Mouse (Mus musculus) left cerebral cortex, postnatal 10 days (tissue): ENCODE results near the gene Sox12. TPM values are rescaled to one million over a fixed set of nuclear protein-coding genes. Genes with fewer than 3 reads are reported as not detected.

Source experiments
- DNase-seq, 2 experiments: peaks; one replicate each; pipeline ENCODE4 v3.0.0; 2021 to 2022; ENCODE audit warnings: low spot score in 2 of 2, mixed read lengths in 1 of 2; ENCODE audit errors: extremely low spot score in 1 of 2
- intact Hi-C: fragments of 180-260 bp; cut with DNase I; formaldehyde crosslinking; loops from one replicate; pipeline ENCODE4 v1.15.1; 2025
- total RNA-seq, 2 experiments: library from RNA; stranded (reverse); gene quantifications; 2 replicates each; pipeline ENCODE4 v1.2.3; 2021

The Sox12 gene
- total RNA-seq, 2 experiments from 2014 or later, result 35.3 to 38.0 TPM

- intact Hi-C loops, result no loop called here
- peak; percentile 76 to 94 for DNase-seq
These were observed 13.1 kb upstream of the Sox12 start for GRCm38 (mm10) chr2:152410971-152411371.

- intact Hi-C loops, result no loop called here
- no peak for DNase-seq
These were observed 11.9 kb upstream of the Sox12 start for GRCm38 (mm10) chr2:152409781-152410180.

DNA sequence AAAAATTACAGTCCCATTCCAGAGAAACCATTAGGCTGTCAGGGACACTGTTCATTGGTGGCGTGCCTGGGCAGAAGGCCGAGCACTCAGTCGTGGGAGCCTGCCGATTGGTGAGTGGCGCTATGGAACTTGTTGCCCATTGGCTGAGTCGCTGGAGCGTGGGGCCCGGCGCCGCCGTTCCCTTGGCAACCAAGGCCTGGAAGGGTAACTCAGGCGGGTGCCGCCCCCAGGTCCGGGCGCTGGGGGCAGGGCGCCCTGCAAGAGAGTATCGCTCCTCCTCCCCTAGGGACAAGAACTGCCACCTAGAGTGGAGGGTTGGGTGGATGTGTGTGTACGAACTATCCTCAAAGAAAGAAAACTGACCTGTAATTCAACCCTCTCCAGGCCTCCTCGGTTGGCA, 8.3 kb upstream of the Sox12 start:
- peak; percentile 98 for DNase-seq
- intact Hi-C loops, result no loop called here

- no peak for DNase-seq
- intact Hi-C loops, result loop anchor here (10.0 kb wide), 1 partner anchor 146 kb away; the partner anchor contains the start of gene Defb29
These were observed 1.3 kb upstream of the Sox12 start for GRCm38 (mm10) chr2:152399122-152399542.

GRCm38 (mm10) chr2:152398691-152399090, 828 bp upstream of the Sox12 start:
- DNase-seq, result peak; percentile 89 to 96
- intact Hi-C loops, result loop anchor here (10.0 kb wide), 1 partner anchor 146 kb away; the partner anchor contains the start of gene Defb29

DNA sequence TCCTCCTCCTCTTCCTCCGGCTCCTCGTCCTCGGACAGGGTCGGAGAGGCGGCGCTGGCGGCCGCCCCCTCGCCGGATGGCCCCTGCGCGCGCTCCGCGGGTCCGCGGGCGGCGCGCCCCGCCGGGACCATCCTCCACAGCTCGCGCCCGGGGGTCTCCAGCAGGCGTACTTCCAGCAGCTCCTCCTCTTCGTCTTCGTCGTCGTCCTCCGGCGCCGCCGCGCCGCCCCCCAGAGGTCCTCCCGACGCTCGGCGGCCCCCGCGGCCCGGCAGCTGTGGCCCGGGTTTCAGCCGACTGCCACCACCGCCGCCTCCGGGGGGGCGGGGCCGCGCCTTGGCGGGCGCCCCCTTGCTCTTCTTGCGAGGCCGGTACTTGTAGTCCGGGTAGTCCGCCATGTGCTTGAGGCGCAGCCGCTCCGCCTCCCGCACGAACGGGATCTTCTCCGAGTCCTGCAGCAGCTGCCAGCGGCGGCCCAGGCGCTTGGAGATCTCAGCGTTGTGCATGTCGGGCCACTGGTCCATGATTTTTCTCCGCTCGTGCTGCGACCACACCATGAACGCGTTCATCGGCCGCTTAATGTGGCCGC, 766 bp downstream of the Sox12 start:
- peak; percentile 83 to 93 for DNase-seq
- intact Hi-C loops, result loop anchor here (10.0 kb wide), 1 partner anchor 148 kb away; the partner anchor contains the start of gene Defb29

DNA sequence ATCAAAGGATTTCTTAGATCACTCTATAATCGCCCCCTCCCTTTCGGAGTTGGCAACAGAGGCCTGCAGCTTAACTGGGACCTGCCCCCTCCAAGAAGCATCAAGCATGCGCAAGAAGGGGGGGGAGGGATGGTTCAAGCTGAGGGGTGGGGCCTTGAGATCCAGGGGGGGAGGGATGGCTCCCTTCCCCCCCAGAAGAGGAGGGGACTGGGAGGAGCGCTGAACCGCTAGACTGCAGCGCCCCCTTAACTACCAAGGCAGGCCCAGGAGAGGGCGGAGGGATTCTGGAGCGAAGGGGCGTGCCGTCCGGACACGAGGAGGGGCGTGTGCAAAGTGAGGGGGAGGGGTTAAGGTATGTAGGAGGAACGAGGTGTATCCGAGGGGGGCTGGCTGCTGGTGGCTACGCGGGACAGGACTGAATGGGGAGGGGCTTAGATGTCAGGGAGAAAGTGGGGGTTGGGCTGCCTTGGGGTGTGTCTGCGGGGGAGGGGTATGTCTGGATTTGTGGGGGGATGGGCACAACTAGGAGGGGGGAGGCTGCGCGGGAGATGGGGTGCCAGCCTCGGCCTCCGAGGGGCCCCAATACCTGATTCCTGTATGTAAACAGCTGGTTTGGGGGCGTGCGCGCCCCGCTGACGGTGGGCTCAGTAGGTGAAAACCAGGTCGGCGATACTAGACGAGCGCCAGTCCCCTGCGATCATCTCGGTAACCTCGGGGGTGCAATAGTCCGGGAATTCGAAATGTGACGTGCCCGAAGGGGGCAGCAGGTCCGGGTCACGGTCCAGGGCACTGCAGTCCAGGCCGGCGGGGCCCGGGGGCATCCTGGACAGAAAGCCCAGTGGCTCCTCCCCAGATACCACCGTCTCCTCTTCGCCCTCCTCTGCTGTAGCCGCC, 1.5 kb downstream of the Sox12 start:
- peak; percentile 91 to 96 for DNase-seq
- intact Hi-C loops, result loop anchor here (10.0 kb wide), 1 partner anchor 148 kb away; the partner anchor contains the start of gene Defb29

DNA sequence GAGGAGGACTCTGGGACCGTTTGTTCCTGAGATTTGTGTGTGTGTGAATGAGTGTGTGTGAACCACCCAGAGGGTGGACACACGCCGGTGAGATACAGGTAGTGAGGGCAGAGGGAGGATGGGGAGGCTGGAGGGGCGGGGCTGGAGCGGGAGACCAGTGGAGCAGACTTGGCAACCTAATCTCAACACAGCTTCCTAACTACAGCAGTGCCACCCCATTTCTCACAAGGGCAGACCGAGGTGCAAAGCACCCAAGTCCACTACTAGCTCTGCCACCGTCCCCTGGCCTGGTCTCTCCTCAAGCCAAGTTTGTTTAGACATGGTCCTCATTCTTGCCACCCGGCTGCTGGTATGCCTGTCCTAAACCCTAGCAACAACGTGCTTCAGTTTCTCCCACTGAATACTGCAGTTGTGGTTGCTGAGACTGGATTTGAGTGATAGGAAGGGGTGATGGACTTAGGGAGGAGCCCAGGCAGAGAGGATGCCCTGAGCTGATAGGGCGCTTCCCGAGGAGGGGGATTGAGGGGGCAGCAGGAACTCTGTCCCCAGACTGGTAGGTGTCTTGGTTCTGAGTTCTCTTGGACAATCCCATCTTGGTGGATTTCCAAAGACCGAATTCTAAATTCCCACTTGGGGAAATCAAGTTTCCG, 2.5 kb downstream of the Sox12 start:
- DNase-seq, result peak in 1 of 2 experiments; percentile 41
- intact Hi-C loops, result loop anchor here (10.0 kb wide), 1 partner anchor 149 kb away; the partner anchor contains the start of gene Defb29

GRCm38 (mm10) chr2:152393225-152394017, 4.4 kb downstream of the Sox12 start:
- no peak for DNase-seq
- intact Hi-C loops, result loop anchor here (2.0 to 10.0 kb wide), 2 partner anchors 43 to 151 kb away; partner anchors contain the start of gene Defb29

GRCm38 (mm10) chr2:152392786-152393185, 5.1 kb downstream of the Sox12 start:
- intact Hi-C loops, result loop anchor here (2.0 to 10.0 kb wide), 2 partner anchors 44 to 152 kb away; partner anchors contain the start of gene Defb29
- DNase-seq, result peak in 1 of 2 experiments; percentile 43

GRCm38 (mm10) chr2:152384191-152384590, 13.7 kb downstream of the Sox12 start:
- intact Hi-C loops, result no loop called here
- no peak for DNase-seq

DNA sequence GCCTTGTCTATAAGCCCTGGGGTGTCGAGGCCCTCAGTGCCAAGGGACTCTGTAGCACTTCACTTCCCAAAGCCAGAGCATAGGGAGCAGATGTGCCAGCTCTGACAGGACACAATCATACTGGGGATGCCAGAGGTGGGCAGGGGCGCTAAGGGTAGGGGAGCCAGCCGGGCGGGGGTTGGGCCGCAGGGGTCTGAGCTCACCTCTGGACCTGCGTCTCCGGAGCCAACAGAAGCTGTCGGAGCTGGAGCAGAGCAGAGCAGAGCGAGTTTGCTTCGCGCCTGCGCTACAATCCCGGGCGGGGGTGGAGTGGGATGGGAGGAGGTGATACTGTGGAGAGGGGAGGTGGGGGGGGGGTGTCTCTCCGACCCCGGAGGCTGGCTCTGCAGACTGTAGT, 21.5 kb downstream of the Sox12 start, which contains the start of gene Nrsn2:
Nrsn2 (minus strand) TSS at position 294 of the 397 bp plus-strand sequence.
- DNase-seq, result peak in 1 of 2 experiments; percentile 56

GRCm38 (mm10) chr2:152375652-152376344, 22.1 kb downstream of the Sox12 start:
- peak in 1 of 2 experiments; percentile 59 for DNase-seq
- intact Hi-C loops, result no loop called here

More for the DNA sequence above, 21.5 kb downstream of the Sox12 start, which contains the start of gene Nrsn2:
- intact Hi-C loops, result no loop called here

DNA sequence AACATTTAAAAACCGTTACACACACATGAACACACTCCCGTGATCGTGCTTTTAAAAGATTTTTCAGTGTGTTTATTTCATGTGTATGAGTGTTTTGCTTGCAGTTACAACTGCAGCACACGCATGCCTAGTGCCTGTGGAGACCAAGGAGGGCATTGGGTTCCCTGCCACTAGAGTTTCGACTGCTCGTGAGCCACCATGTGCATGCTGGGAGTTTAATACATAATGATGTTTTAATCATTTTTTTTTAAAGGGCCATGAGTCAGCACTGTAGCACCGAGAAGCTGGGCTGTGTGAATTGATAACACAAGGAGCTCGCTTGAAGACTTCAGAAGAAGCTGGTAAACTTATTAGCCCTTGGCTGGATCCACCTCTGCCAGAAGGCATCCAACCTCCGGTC, 24.3 kb downstream of the Sox12 start:
- intact Hi-C loops, result no loop called here
- DNase-seq, result no peak

DNA sequence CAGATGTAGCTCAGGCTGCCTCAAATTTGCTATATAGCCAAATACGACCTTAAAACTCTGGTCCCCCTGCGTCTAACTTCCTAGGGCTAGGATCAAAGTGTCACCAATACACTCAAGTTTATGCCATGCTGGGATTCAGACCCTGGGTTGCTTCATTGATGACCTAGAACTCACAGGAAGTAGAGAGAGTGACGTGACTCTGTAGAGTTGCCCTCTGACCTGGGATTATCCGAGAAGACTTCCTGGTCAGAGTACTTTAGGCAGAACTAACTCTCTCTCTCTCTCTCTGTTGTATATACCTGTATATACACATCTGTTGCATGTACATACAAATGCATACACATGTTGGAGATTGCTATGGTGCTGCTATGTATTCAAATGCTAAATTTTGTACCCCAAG, 25.2 kb downstream of the Sox12 start:
- no peak for DNase-seq
- intact Hi-C loops, result no loop called here

- intact Hi-C loops, result no loop called here
- DNase-seq, result no peak
These were observed 25.8 kb downstream of the Sox12 start for GRCm38 (mm10) chr2:152372104-152372503.

DNA sequence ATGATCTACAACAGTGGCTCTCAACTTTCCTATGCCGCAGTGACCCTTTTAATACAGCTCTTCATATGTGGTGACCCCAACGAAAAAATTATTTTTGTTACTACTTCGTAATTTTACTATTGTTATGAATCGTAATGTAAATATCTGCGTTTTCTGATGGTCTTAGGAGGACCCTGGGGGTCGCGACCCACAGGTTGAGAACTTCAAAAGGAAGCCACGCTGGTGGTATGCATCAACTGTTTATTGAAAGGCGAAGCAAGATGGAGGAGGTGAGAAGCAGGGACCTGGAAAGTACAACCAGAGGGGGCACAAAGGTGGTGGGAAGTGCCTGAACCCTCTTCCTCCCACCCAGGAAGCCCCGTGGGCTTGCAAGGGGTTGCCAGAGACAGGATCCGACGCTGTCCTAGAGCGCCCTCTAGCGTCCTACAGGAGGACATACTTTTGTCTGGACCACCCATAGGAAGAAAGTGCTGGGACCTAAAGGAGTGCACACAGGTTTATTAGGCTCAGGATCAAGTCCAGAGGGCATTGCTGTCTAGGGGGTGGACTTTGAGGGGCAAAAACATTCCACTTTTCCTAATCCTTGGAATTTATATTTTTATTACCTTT, 29.2 kb downstream of the Sox12 start:
- peak in 1 of 2 experiments; percentile 62 for DNase-seq
- intact Hi-C loops, result loop anchor here (10.0 kb wide), 1 partner anchor 274 kb away; no protein-coding TSS in a partner anchor
